Mouse (Mus musculus): ENCODE data around the gene Nelfb.

- TF ChIP-seq CTCF (IDR thresholded peaks at IDR 0.05; ENCODE audit: low read depth) (no peak), EP300 (IDR thresholded peaks at IDR 0.05; ENCODE audit: low read depth) (no peak)
Observed at GRCm38 (mm10) chr2:25236614-25237013, 25.3 kb upstream of the Nelfb start, which contains the start of gene Rnf224.
